Mouse (Mus musculus): ENCODE measurements around the gene Vamp1. TPM values are rescaled to one million over a fixed set of nuclear protein-coding genes. Genes with fewer than 3 reads are reported as not detected.

Vamp1 gene
- polyA plus RNA-seq, 1 experiment, result 169 TPM

- TF ChIP-seq POLR2A (IDR thresholded peaks at IDR 0.05; ENCODE audit: extremely low read depth, insufficient read depth, low read length) (no peak), CTCF (IDR thresholded peaks at IDR 0.05; ENCODE audit: extremely low read depth, insufficient read depth, low read length) (no peak)
- Histone ChIP-seq H3K27ac (ENCODE audit: insufficient read depth, low read length) (no peak overlapping the region), H3K4me3 (ENCODE audit: insufficient read depth, low read length) (no peak overlapping the region), H3K4me1 (ENCODE audit: control insufficient read depth, insufficient read depth, low read length) (peaks cover 2% of the 10 kb centered on the region; the same call in 1 of the 2 replicates)
Measured at GRCm38 (mm10) chr6:125222577-125222976, 7.2 kb downstream of the Vamp1 start.

- Histone ChIP-seq H3K27ac (ENCODE audit: insufficient read depth, low read length) (no peak overlapping the region), H3K4me1 (ENCODE audit: control insufficient read depth, insufficient read depth, low read length) (no peaks in the 10 kb centered on the region), H3K4me3 (ENCODE audit: insufficient read depth, low read length) (no peak overlapping the region)
- no peak for TF ChIP-seq POLR2A (IDR thresholded peaks at IDR 0.05; ENCODE audit: extremely low read depth, insufficient read depth, low read length)
- peak; percentile 48 for TF ChIP-seq CTCF (IDR thresholded peaks at IDR 0.05; ENCODE audit: extremely low read depth, insufficient read depth, low read length)
Measured at GRCm38 (mm10) chr6:125225518-125226115, 10.3 kb downstream of the Vamp1 start.

GRCm38 (mm10) chr6:125230571-125230970 lies 15.2 kb downstream of the Vamp1 start:
- no peak overlapping the region for H3K27ac ChIP-seq (ENCODE audit: insufficient read depth, low read length)
- H3K4me3 ChIP-seq (ENCODE audit: insufficient read depth, low read length), result no peak overlapping the region; the same call in 1 of the 2 replicates
- TF ChIP-seq CTCF (IDR thresholded peaks at IDR 0.05; ENCODE audit: extremely low read depth, insufficient read depth, low read length) (no peak), POLR2A (IDR thresholded peaks at IDR 0.05; ENCODE audit: extremely low read depth, insufficient read depth, low read length) (no peak)
- H3K4me1 ChIP-seq (ENCODE audit: control insufficient read depth, insufficient read depth, low read length), result no peaks in the 10 kb centered on the region

- TF ChIP-seq POLR2A (IDR thresholded peaks at IDR 0.05; ENCODE audit: extremely low read depth, insufficient read depth, low read length), result peak; percentile 39; the same call in 1 of the 2 replicates
- no peak for TF ChIP-seq CTCF (IDR thresholded peaks at IDR 0.05; ENCODE audit: extremely low read depth, insufficient read depth, low read length)
- Histone ChIP-seq H3K27ac (ENCODE audit: insufficient read depth, low read length) (peak within 1 kb of the TSS; percentile 44), H3K4me1 (ENCODE audit: control insufficient read depth, insufficient read depth, low read length) (no peaks in the 10 kb centered on the region), H3K4me3 (ENCODE audit: insufficient read depth, low read length) (peak within 1 kb of the TSS; percentile 57)
Measured at GRCm38 (mm10) chr6:125231117-125232044, 16.0 kb downstream of the Vamp1 start, which contains the start of gene Tapbpl. TSS of gene Tapbpl (minus strand) at chr6:125231860.

GRCm38 (mm10) chr6:125232045-125232437 lies 16.7 kb downstream of the Vamp1 start:
- Histone ChIP-seq H3K4me3 (ENCODE audit: insufficient read depth, low read length) (peak overlapping the region; percentile 57), H3K4me1 (ENCODE audit: control insufficient read depth, insufficient read depth, low read length) (no peaks in the 10 kb centered on the region), H3K27ac (ENCODE audit: insufficient read depth, low read length) (peak overlapping the region; percentile 44; the same call in 1 of the 2 replicates)
- no peak for TF ChIP-seq CTCF (IDR thresholded peaks at IDR 0.05; ENCODE audit: extremely low read depth, insufficient read depth, low read length)

- 0 out of 2 replicates have a peak, but pooled peaks cover 2% of the 10 kb centered on the region for H3K4me1 ChIP-seq (ENCODE audit: control insufficient read depth, insufficient read depth, low read length)
- no peak overlapping the region for H3K27ac ChIP-seq (ENCODE audit: insufficient read depth, low read length)
- no peak overlapping the region for H3K4me3 ChIP-seq (ENCODE audit: insufficient read depth, low read length)
- TF ChIP-seq POLR2A (IDR thresholded peaks at IDR 0.05; ENCODE audit: extremely low read depth, insufficient read depth, low read length) (no peak), CTCF (IDR thresholded peaks at IDR 0.05; ENCODE audit: extremely low read depth, insufficient read depth, low read length) (no peak)
Measured at GRCm38 (mm10) chr6:125232516-125232915, 17.2 kb downstream of the Vamp1 start.

GRCm38 (mm10) chr6:125233816-125234519 lies 18.6 kb downstream of the Vamp1 start:
- TF ChIP-seq CTCF (IDR thresholded peaks at IDR 0.05; ENCODE audit: extremely low read depth, insufficient read depth, low read length) (no peak), POLR2A (IDR thresholded peaks at IDR 0.05; ENCODE audit: extremely low read depth, insufficient read depth, low read length) (no peak)
- H3K27ac ChIP-seq (ENCODE audit: insufficient read depth, low read length), result no peak overlapping the region
- 0 out of 2 replicates have a peak, but pooled peaks cover 2% of the 10 kb centered on the region for H3K4me1 ChIP-seq (ENCODE audit: control insufficient read depth, insufficient read depth, low read length)
- H3K4me3 ChIP-seq (ENCODE audit: insufficient read depth, low read length), result no peak overlapping the region

- H3K4me3 ChIP-seq (ENCODE audit: insufficient read depth, low read length), result no peak overlapping the region
- 0 out of 2 replicates have a peak, but pooled peaks cover 2% of the 10 kb centered on the region for H3K4me1 ChIP-seq (ENCODE audit: control insufficient read depth, insufficient read depth, low read length)
- no peak for TF ChIP-seq CTCF (IDR thresholded peaks at IDR 0.05; ENCODE audit: extremely low read depth, insufficient read depth, low read length)
- TF ChIP-seq POLR2A (IDR thresholded peaks at IDR 0.05; ENCODE audit: extremely low read depth, insufficient read depth, low read length), result no peak
- H3K27ac ChIP-seq (ENCODE audit: insufficient read depth, low read length), result no peak overlapping the region
Measured at GRCm38 (mm10) chr6:125234520-125234828, 19.1 kb downstream of the Vamp1 start.

- 0 out of 2 replicates have a peak, but pooled peaks cover 2% of the 10 kb centered on the region for H3K4me1 ChIP-seq (ENCODE audit: control insufficient read depth, insufficient read depth, low read length)
- TF ChIP-seq CTCF (IDR thresholded peaks at IDR 0.05; ENCODE audit: extremely low read depth, insufficient read depth, low read length), result no peak
- TF ChIP-seq POLR2A (IDR thresholded peaks at IDR 0.05; ENCODE audit: extremely low read depth, insufficient read depth, low read length), result no peak
- H3K27ac ChIP-seq (ENCODE audit: insufficient read depth, low read length), result no peak overlapping the region
- H3K4me3 ChIP-seq (ENCODE audit: insufficient read depth, low read length), result no peak overlapping the region
Measured at GRCm38 (mm10) chr6:125236341-125236740, 21.0 kb downstream of the Vamp1 start.
